Mouse (Mus musculus): ENCODE results near the gene Syngr2. TPM values are rescaled to one million over a fixed set of nuclear protein-coding genes. Genes with fewer than 3 reads are reported as not detected.
A peak's percentile ranks its signal among the peaks of the same experiment; 100 is the strongest.

Gene Syngr2
- polyA plus RNA-seq, 1 experiment from 2014 or later, result 132 TPM

DNA sequence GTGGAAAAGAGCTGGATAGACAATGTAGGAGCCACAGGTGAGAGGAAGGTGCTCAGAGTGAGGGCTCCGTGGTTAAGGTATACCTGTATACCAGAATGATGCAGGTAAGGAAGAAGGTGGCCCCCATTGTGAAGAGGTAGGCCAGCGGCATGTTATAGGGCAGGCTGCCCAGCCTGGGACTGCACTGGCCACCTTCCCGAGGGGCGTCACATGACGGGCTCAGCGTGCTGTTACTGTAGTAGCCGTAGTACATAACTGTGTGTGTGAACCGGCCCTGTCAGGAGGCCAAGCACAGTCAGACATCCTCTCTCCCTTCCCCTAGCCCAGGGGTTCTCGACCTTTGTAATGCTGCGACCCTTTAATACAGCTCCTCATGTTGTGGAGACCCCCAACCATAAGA lies 34.5 kb upstream of the Syngr2 start:
- H3K36me3 ChIP-seq, result 0 out of 2 replicates have a peak, but pooled peaks cover 4% of the 10 kb centered on the region
- no peak overlapping the region for H3K4me3 ChIP-seq (replicated peaks)
- no peaks in the 10 kb centered on the region for H3K9me3 ChIP-seq
- no peak overlapping the region for H3K9ac ChIP-seq
- ATAC-seq (ENCODE audit: insufficient read depth, low FRiP score, low read depth), result no peak
- no peak overlapping the region for H3K4me2 ChIP-seq
- H3K27me3 ChIP-seq (replicated peaks), result no peaks in the 10 kb centered on the region
- 92% methylated on average over 10 of the region's 10 CpGs for WGBS
- peaks cover 14% of the 10 kb centered on the region for H3K4me1 ChIP-seq
- H3K27ac ChIP-seq, result no peak overlapping the region

DNA sequence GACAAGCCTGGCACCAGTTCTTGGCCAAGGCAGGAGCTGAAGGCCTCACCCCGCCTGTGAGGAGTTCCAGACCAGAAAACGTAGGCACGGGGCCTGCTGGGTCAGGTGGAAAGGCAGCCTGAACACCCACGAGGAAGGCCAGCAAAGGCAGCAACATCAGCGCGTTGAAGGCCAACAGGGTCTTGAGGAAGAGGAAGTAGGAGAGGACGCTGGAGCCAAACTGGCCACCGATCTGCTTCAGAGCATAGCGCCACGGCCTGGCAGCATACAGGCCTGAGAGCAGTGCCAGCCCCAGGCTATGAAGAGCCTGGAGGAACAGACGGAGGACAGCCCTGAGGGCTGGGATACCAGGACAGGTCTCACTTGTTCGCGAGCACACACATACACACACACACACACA lies 33.9 kb upstream of the Syngr2 start:
- Histone ChIP-seq H3K9me3 (no peaks in the 10 kb centered on the region), H3K36me3 (0 out of 2 replicates have a peak, but pooled peaks cover 4% of the 10 kb centered on the region), H3K27me3 (replicated peaks) (no peaks in the 10 kb centered on the region), H3K4me1 (peaks cover 21% of the 10 kb centered on the region), H3K4me2 (no peak overlapping the region), H3K27ac (no peak overlapping the region), H3K9ac (no peak overlapping the region), H3K4me3 (replicated peaks) (no peak overlapping the region)
- ATAC-seq (ENCODE audit: insufficient read depth, low FRiP score, low read depth), result no peak
- WGBS, result 91% methylated on average over 11 of the region's 13 CpGs

DNA sequence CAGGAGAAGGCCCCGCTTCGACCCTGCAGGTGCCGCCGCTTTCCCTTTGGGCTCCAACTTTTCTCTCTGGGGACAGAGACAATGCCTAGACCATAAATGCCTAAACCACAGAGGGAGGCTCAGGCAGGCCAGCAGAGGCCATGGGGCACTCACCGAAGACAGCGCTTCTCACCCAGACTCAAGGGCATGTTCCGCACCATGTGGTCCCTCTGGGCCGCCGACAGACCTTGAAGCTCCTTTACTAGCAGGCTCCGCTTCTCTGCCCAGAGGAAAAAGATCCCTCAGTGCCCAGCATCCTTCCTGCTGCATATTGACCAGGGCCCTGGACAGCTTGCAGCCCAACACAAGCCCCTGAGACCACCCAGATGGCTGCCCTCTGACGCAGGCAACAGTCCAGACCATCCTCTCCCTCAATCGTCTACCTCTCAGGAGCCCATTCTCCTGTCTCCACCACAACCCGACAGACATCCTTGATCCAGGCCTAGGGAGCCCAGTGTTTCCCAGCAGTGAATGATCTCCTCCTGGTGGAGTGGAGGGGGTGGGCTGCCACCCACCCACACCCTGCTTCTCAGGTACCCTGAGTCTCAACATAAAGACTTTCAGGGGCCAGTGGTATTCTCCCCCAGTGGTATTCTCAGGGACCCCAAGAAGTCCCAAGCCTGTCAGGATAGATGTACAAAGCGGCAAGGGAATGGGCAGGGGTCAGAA lies 33.2 kb upstream of the Syngr2 start:
- H3K4me2 ChIP-seq, result no peak overlapping the region
- no peak overlapping the region for H3K4me3 ChIP-seq (replicated peaks)
- no peak overlapping the region for H3K9ac ChIP-seq
- no peaks in the 10 kb centered on the region for H3K9me3 ChIP-seq
- 0 out of 2 replicates have a peak, but pooled peaks cover 4% of the 10 kb centered on the region for H3K36me3 ChIP-seq
- 91% methylated on average over 14 of the region's 14 CpGs for WGBS
- no peak overlapping the region for H3K27ac ChIP-seq
- ATAC-seq (ENCODE audit: insufficient read depth, low FRiP score, low read depth), result no peak
- H3K4me1 ChIP-seq, result peaks cover 28% of the 10 kb centered on the region
- no peaks in the 10 kb centered on the region for H3K27me3 ChIP-seq (replicated peaks)

DNA sequence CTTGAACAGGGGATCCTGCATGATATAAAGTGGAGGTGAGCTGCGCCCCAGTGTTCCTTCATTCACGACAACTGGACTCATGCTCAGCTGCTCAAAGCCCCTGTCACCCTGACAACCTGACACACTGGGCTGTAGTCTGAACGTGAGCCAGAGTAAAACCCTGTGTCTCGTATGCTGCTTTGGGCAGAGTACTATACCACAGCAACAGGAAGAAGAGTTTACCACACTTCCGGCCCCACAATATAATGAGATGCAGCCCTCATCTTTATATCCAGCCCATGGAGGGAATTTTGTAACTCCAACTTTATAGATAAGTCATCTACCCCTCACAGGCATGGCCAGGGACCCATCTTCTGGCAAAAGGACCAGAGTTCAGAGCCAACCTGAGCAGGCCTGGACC lies 32.4 kb upstream of the Syngr2 start:
- H3K27me3 ChIP-seq (replicated peaks), result no peaks in the 10 kb centered on the region
- H3K9me3 ChIP-seq, result no peaks in the 10 kb centered on the region
- no peak overlapping the region for H3K4me3 ChIP-seq (replicated peaks)
- H3K4me2 ChIP-seq, result no peak overlapping the region
- WGBS, result 87% methylated on average over 5 of the region's 5 CpGs
- H3K4me1 ChIP-seq, result peaks cover 36% of the 10 kb centered on the region
- no peak for ATAC-seq (ENCODE audit: insufficient read depth, low FRiP score, low read depth)
- H3K36me3 ChIP-seq, result 0 out of 2 replicates have a peak, but pooled peaks cover 4% of the 10 kb centered on the region
- no peak overlapping the region for H3K27ac ChIP-seq
- no peak overlapping the region for H3K9ac ChIP-seq

DNA sequence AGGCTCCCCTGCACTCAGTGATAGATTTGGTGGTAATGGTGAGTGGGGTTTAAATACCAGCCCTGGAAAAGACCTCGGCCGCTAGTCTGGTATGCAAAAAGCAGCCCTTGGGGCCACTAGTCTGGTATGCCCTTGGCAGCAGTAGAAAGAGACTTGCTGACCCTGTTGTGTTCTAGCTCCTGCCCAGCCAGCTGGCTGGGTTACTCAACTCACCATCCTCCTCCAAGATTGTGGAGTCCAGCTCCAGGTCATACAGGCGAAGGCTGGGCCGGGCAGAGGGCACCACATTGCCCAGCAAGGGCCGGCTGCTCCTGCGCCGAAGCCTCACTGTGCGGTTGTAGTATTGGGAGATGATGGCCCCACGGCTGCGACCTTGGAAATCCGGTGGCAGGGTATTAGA lies 31.4 kb upstream of the Syngr2 start:
- Histone ChIP-seq H3K4me1 (peaks cover 43% of the 10 kb centered on the region), H3K4me2 (0 out of 2 replicates have a peak overlapping the region, but pooled peaks have one; percentile 80), H3K27me3 (replicated peaks) (no peaks in the 10 kb centered on the region), H3K27ac (no peak overlapping the region), H3K4me3 (replicated peaks) (no peak overlapping the region), H3K36me3 (0 out of 2 replicates have a peak, but pooled peaks cover 4% of the 10 kb centered on the region), H3K9me3 (no peaks in the 10 kb centered on the region), H3K9ac (no peak overlapping the region)
- ATAC-seq (ENCODE audit: insufficient read depth, low FRiP score, low read depth), result no peak
- WGBS, result 93% methylated on average over 11 of the region's 11 CpGs

DNA sequence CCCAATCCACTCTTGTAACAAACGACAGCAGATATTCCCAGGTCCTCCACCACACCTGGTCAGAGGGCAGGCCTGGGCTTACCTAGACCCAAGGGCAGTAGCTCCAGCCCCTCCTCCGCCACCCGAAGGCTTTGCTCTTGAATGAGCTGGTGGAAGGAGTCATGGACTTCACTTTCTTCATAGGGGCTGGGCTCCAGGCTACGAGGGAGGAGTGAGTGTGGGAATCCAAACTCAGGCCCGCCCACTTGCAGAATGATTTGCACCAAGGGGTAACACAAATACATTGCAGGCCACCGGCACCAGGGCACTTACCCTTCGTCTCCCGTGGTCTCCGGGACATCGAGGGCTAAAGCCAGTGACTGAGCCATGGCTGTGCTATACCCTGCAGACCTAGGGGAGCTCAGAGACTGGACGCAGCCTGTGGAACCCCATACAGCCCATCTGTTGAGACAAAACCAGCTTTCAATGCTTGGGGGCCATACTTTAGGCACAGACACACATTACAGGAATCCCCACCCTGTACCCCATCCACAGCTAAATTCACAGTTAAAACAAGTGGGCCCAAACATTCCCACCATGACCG lies 30.5 kb upstream of the Syngr2 start:
- Histone ChIP-seq H3K36me3 (0 out of 2 replicates have a peak, but pooled peaks cover 4% of the 10 kb centered on the region), H3K27me3 (replicated peaks) (no peaks in the 10 kb centered on the region), H3K4me2 (peak overlapping the region; percentile 80), H3K9me3 (no peaks in the 10 kb centered on the region), H3K9ac (peak overlapping the region; percentile 17; the same call in 1 of the 2 replicates), H3K4me1 (peaks cover 48% of the 10 kb centered on the region), H3K4me3 (replicated peaks) (peak overlapping the region; percentile 47), H3K27ac (peak overlapping the region; percentile 94)
- 45% methylated on average over 12 of the region's 12 CpGs for WGBS
- ATAC-seq (ENCODE audit: insufficient read depth, low FRiP score, low read depth), result no peak

DNA sequence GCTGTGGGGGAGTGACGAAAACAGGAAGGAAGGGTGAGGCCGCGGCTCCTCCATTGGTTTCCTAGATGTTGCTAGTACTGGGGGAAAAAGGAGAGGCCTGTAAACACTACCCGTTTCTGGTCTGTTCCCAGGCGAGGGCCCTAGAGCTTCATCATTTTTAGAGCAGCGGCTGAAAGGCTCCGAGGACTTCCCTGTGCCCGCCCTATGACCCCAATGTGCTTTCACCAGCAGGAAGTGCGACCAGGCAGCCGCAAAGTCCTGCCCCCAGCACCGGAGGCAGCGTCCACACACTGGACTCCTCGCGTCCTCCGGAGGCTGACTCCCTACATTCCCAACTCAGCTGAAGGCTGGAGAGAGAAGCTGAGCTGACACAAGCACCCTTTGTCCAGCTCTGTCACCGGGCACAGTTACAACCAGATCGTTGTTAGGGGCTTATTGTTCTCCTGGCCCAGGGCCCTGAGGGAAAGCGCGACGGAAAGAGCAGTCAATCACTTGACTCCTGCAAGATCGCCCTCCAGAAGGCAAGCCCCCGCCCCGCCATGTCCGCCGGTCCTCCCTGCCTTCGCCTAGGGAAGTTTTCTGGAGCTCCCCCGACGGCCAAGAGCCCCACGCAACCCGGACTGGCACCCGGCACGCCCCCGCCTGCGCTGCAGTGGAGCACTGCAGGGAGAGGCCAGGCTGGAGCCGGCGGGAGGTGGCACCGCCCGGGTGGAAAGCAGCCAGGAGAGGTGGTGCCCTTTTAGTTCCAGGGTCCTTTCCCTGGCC lies 29.9 kb upstream of the Syngr2 start:
- 0 out of 2 replicates have a peak, but pooled peaks cover 4% of the 10 kb centered on the region for H3K36me3 ChIP-seq
- no peak; the same call in 1 of the 2 replicates for ATAC-seq (ENCODE audit: insufficient read depth, low FRiP score, low read depth)
- H3K27ac ChIP-seq, result peak overlapping the region; percentile 94
- H3K27me3 ChIP-seq (replicated peaks), result no peaks in the 10 kb centered on the region
- WGBS, result 4% methylated on average over 38 of the region's 38 CpGs
- H3K4me1 ChIP-seq, result peaks cover 48% of the 10 kb centered on the region
- H3K9me3 ChIP-seq, result no peaks in the 10 kb centered on the region
- peak overlapping the region; percentile 47 for H3K4me3 ChIP-seq (replicated peaks)
- H3K9ac ChIP-seq, result peak overlapping the region; percentile 17
- peak overlapping the region; percentile 80 for H3K4me2 ChIP-seq

DNA sequence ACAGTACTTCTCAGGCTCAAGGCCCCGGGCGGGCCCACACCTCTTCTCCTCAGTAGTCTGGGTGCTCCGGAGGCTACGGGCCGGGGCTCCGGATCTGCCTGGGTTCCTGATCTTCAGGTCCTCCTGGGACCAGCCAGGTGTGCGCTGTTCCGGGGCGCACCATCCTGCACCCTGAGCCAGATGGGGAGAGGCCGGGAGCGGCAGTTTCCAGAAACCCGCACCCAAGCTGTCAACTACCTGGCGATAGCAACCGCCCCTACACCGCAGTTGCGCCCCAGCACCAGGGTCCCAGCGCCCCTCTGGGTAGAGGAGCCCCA lies 29.3 kb upstream of the Syngr2 start:
- Histone ChIP-seq H3K36me3 (no peaks in the 10 kb centered on the region), H3K4me1 (peaks cover 48% of the 10 kb centered on the region), H3K9ac (peak overlapping the region; percentile 17), H3K27me3 (replicated peaks) (no peaks in the 10 kb centered on the region), H3K27ac (peak overlapping the region; percentile 94), H3K9me3 (no peaks in the 10 kb centered on the region), H3K4me3 (replicated peaks) (peak overlapping the region; percentile 47), H3K4me2 (peak overlapping the region; percentile 80)
- no peak for ATAC-seq (ENCODE audit: insufficient read depth, low FRiP score, low read depth)
- 3% methylated on average over 17 of the region's 17 CpGs for WGBS

DNA sequence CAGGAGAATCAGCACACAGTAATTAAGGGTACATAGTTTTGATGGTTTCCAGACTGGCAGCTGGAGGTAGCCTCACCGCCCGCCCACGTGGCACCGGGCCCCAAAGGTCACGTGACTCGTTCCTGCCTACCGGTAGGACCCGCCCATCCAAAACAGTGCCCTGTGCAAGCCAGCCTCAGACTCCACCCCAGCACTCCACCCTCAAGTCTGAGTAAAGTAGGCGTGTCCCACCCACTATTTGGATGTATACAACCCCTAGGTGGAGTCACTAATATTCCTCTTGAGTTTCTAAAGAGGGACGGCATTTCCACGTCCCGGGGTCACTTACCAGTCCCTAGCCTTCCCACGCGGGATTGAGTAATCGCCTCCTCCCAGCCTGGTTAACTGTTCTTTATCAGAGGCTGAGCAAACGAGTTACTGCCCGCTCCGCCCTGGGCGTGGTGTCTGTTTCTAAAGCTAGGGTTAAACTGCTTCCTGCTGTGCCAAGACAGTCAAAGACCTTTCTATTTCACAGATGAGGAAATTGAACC lies 28.8 kb upstream of the Syngr2 start:
- no peaks in the 10 kb centered on the region for H3K27me3 ChIP-seq (replicated peaks)
- H3K4me1 ChIP-seq, result peaks cover 48% of the 10 kb centered on the region
- peak; percentile 83 for ATAC-seq (ENCODE audit: insufficient read depth, low FRiP score, low read depth)
- peak overlapping the region; percentile 94 for H3K27ac ChIP-seq
- H3K9ac ChIP-seq, result peak overlapping the region; percentile 17
- WGBS, result 2% methylated on average over 19 of the region's 19 CpGs
- H3K36me3 ChIP-seq, result no peaks in the 10 kb centered on the region
- peak overlapping the region; percentile 47 for H3K4me3 ChIP-seq (replicated peaks)
- H3K9me3 ChIP-seq, result no peaks in the 10 kb centered on the region
- H3K4me2 ChIP-seq, result peak overlapping the region; percentile 80

DNA sequence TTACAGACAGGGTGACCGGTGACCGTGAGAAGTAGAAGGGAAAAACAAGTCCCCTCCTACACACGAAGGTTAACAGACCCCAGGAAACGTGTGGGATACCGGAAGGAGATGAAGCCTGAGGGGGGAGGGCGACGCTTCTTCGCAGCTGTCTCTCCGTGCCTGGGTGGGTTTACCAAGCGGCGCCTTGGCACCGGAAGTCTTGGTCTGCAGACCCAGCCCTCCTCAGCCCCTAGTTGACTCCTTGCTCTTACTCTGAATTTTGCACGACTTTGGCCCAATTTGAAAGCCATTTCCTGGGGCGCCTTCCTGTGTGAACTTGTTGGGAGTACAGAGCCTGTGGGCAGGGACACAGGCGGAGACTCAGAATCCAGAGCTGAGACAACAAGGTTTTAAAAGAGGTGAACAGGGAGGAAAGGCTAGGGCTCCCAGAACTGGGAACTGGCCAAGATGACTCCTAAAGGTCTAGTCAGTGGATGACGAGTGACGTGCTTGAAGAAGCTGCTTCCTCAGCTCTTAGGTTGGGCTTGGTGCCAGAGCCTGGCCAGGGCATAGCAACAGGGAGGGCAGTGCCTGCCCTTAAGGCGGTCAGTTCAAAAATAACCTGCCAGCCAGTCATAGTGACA lies 28.2 kb upstream of the Syngr2 start:
- no peaks in the 10 kb centered on the region for H3K9me3 ChIP-seq
- peak overlapping the region; percentile 80 for H3K4me2 ChIP-seq
- H3K27ac ChIP-seq, result peak overlapping the region; percentile 94
- WGBS, result 17% methylated on average over 18 of the region's 18 CpGs
- peak overlapping the region; percentile 47 for H3K4me3 ChIP-seq (replicated peaks)
- ATAC-seq (ENCODE audit: insufficient read depth, low FRiP score, low read depth), result no peak
- H3K27me3 ChIP-seq (replicated peaks), result no peaks in the 10 kb centered on the region
- H3K36me3 ChIP-seq, result no peaks in the 10 kb centered on the region
- H3K9ac ChIP-seq, result no peak overlapping the region
- peaks cover 51% of the 10 kb centered on the region for H3K4me1 ChIP-seq

DNA sequence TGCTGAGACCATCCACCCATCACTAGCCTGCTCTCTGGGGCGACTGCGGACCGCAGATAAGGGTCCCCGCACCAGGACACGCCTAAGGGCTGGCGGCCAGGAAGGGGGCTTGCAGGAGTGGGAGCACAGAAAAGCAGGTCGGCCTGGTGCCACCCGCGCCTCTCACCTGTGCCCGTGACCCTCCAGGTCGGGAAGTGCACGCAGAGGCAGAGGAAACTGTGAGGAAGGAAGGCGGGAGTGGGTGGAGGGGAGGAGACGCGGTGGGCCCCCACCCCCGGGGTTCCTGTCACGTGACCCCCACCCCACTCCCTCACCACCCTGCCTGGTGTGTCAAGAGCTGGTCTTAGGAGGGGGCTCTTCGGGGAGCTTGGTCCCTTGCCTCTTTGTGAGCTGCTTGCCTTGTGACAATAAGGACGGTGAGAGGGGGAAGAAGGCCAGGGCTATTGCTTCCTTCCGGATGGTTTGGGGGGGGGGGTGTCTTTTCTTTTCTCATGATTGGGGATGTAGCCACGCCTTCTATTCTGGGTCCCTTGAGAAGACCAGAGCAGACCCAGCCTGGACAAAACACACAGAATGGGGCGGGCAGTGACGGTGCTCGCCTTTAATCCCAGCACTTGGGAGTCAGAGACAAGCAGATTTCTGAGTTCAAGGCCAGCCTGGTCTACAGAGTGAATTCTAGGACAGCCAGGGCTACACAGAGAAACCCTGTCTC lies 27.3 kb upstream of the Syngr2 start, which contains the start of the genes Tmc8 and Tmc6:
Gene Tmc8 (plus strand): TSS at position 84 of the 712 bp plus-strand sequence.
Gene Tmc6 (minus strand): TSS at position 206 of the 712 bp plus-strand sequence.
- Histone ChIP-seq H3K36me3 (no peaks in the 10 kb centered on the region), H3K9ac (0 out of 2 replicates have a peak within 1 kb of the TSS, but pooled peaks have one; percentile 22), H3K27me3 (replicated peaks) (no peaks in the 10 kb centered on the region), H3K27ac (peak within 1 kb of the TSS; percentile 94), H3K4me2 (peak within 1 kb of the TSS; percentile 80), H3K4me3 (replicated peaks) (peak within 1 kb of the TSS; percentile 47), H3K9me3 (no peaks in the 10 kb centered on the region), H3K4me1 (peaks cover 51% of the 10 kb centered on the region)
- peak; percentile 20; the same call in 1 of the 2 replicates for ATAC-seq (ENCODE audit: insufficient read depth, low FRiP score, low read depth)
- WGBS, result 55% methylated on average over 24 of the region's 24 CpGs
